Mouse (Mus musculus) olfactory bulb, adult 2 months (tissue): ENCODE results near the gene Spdya. TPM values are rescaled to one million over a fixed set of nuclear protein-coding genes. Genes with fewer than 3 reads are reported as not detected.
"Not testable (repeated sequence)": the region's sequence is repeated elsewhere in the genome, so short reads cannot be mapped to it uniquely, and the experiment has no call there.

ENCODE experiments used
- H3K27ac ChIP-seq: fragments of 200-500 bp; 2 replicates; pipeline ENCODE4 v1.5.1; 2012; ENCODE audit warnings: low read depth, low read length; ENCODE audit not compliant: insufficient read depth
- H3K4me1 ChIP-seq: fragments of 200-500 bp; 2 replicates; pipeline ENCODE4 v1.6.1; 2012; ENCODE audit warnings: low read length; ENCODE audit not compliant: control insufficient read depth, insufficient read depth
- H3K4me3 ChIP-seq: fragments of 200-500 bp; 2 replicates; pipeline ENCODE4 v1.5.1; 2012; ENCODE audit warnings: mild to moderate bottlenecking, low read depth, low read length, moderate library complexity; ENCODE audit not compliant: insufficient read depth
- CTCF ChIP-seq: fragments of 200-500 bp; IDR thresholded peaks from 2 replicates; pipeline ENCODE4 v1.5.1; 2012; ENCODE audit warnings: low read depth, mild to moderate bottlenecking, low read length, moderate library complexity; ENCODE audit not compliant: insufficient read depth
- POLR2A ChIP-seq: fragments of 200-500 bp; IDR thresholded peaks from 2 replicates; pipeline ENCODE4 v1.6.1; 2012; ENCODE audit warnings: mild to moderate bottlenecking, low read depth, low read length, moderate library complexity; ENCODE audit not compliant: insufficient read depth
- WGBS: fragments of 180-500 bp; shearing (Covaris S2); methylation state at CpG from one replicate; pipeline ENCODE4 v1.1.7; 2018; 5-methylcytosine and 5-hydroxymethylcytosine counted together
- polyA plus RNA-seq: library from polyadenylated mRNA; stranded (reverse); fragments of >200 nt; gene quantifications from 2 replicates; pipeline ENCODE4 v1.2.4, GENCODE M21; 2012; ENCODE audit warnings: low replicate concordance; ENCODE audit not compliant: missing spikeins, insufficient read depth, insufficient read length

The Spdya gene
- polyA plus RNA-seq = not detected in 2 replicates

DNA sequence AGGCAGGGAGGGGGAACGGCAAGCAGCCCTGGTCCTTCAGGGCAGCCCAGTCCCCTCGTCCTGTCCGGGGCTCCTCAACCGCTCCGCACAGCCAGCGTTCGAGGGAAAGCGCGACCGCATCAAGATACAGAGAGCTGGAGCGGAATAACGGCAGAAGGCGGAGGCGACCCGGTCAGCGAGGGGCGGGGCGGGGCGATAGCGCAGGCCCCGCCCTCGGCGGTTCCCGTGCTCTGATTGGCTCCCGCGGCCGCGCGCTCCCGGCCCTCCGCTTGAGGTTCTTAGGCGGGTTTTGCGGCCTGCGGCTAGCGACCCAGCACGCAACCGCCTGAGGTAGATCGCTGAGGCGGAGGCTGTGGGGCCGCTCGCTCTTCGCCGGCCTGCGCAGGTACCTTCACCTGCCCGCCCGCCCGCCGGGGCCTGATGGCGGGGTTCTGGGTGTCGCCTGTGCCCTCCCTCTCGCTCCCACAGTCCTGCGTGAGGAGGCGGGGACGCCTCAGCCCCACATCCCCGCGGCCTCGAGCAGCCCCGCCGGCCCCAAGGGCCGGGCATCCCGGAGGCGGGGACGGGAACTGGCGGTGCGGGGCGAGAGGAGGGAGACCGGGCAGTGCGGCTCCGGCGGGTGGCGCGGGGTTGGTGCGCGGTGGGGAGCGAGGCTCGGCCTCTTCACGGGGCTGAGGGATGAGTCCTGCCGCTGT, at the start of gene Spdya:
TSS of gene Spdya (plus strand) at position 305 of the 695 bp plus-strand sequence.
- H3K4me3 ChIP-seq = peak within 1 kb of the TSS; percentile 62
- peaks cover 5% of the 10 kb centered on the region; the same call in 1 of the 2 replicates for H3K4me1 ChIP-seq
- no peak within 1 kb of the TSS for H3K27ac ChIP-seq
- under 1% methylated on average over 78 of the region's 78 CpGs for WGBS
- TF ChIP-seq POLR2A = peak; percentile 56; the same call in 1 of the 2 replicates
- no peak for TF ChIP-seq CTCF

GRCm38 (mm10) chr17:71506832-71507231, 45.0 kb upstream of the Spdya start:
- no peak overlapping the region for H3K4me3 ChIP-seq
- 93% methylated on average over 8 of the region's 8 CpGs for WGBS
- TF ChIP-seq POLR2A = no peak
- no peak for TF ChIP-seq CTCF
- no peaks in the 10 kb centered on the region for H3K4me1 ChIP-seq
- H3K27ac ChIP-seq = no peak overlapping the region

- H3K4me3 ChIP-seq = no peak overlapping the region
- H3K4me1 ChIP-seq = no peaks in the 10 kb centered on the region
- H3K27ac ChIP-seq = no peak overlapping the region
- TF ChIP-seq POLR2A (no peak), CTCF (no peak)
- WGBS = 98% methylated on average over 11 of the region's 11 CpGs
Observed at GRCm38 (mm10) chr17:71510297-71510696, 41.6 kb upstream of the Spdya start.

- under 1% methylated on average over 13 of the region's 13 CpGs for WGBS
- H3K4me1 ChIP-seq = peaks cover 5% of the 10 kb centered on the region; the same call in 1 of the 2 replicates
- H3K4me3 ChIP-seq = peak overlapping the region; percentile 59
- TF ChIP-seq POLR2A (no peak), CTCF (no peak)
- no peak overlapping the region for H3K27ac ChIP-seq
Observed at GRCm38 (mm10) chr17:71526302-71526708, 25.6 kb upstream of the Spdya start.

- WGBS = under 1% methylated on average over 66 of the region's 66 CpGs
- TF ChIP-seq CTCF (no peak), POLR2A (peak; percentile 48; the same call in 1 of the 2 replicates)
Observed at GRCm38 (mm10) chr17:71526711-71527564, 24.9 kb upstream of the Spdya start, which contains the start of gene Ndc80. Gene Ndc80, minus strand, starts transcription at chr17:71526857.

DNA sequence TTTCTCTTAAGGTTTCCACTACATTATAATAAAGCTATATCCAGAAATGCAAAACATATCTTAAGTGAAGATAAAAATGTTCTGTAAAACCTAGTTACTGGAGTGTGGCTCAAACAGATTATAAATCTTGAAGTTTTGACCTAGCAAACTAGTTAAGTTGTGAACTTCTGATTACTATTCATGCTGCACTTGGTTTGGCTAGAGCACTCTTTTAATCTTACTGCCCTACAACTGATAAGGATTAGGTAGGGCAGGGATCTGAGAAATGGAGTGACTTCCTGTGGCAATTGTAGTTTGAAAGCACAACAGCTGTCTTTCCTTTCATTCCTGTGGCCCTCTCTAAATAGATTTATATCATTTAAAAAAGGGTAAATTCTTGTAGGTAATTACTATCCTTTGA, 23.8 kb upstream of the Spdya start:
- TF ChIP-seq POLR2A (no peak), CTCF (no peak)
- Histone ChIP-seq H3K27ac (no peak overlapping the region), H3K4me1 (peaks cover 5% of the 10 kb centered on the region; the same call in 1 of the 2 replicates), H3K4me3 (no peak overlapping the region)

More at GRCm38 (mm10) chr17:71526711-71527564, 24.9 kb upstream of the Spdya start, which contains the start of gene Ndc80:
- H3K4me3 ChIP-seq = peak within 1 kb of the TSS; percentile 59
- H3K27ac ChIP-seq = peak within 1 kb of the TSS; percentile 90
- peaks cover 5% of the 10 kb centered on the region; the same call in 1 of the 2 replicates for H3K4me1 ChIP-seq

GRCm38 (mm10) chr17:71535595-71535994, 16.3 kb upstream of the Spdya start:
- H3K4me1 ChIP-seq, H3K4me3 ChIP-seq: not testable (repeated sequence)
- WGBS = 74% methylated on average over 1 of the region's 1 CpGs

GRCm38 (mm10) chr17:71537164-71537563, 14.7 kb upstream of the Spdya start:
- Histone ChIP-seq H3K4me1 (no peaks in the 10 kb centered on the region), H3K4me3 (no peak overlapping the region), H3K27ac (no peak overlapping the region)
- TF ChIP-seq POLR2A = no peak
- no peak for TF ChIP-seq CTCF
- 87% methylated on average over 3 of the region's 3 CpGs for WGBS

More at GRCm38 (mm10) chr17:71535595-71535994, 16.3 kb upstream of the Spdya start:
- H3K27ac ChIP-seq = not testable (repeated sequence)

- Histone ChIP-seq H3K4me1 (peaks cover 5% of the 10 kb centered on the region; the same call in 1 of the 2 replicates), H3K4me3 (no peak overlapping the region), H3K27ac (no peak overlapping the region)
- 0% methylated on average over 1 of the region's 1 CpGs for WGBS
- TF ChIP-seq POLR2A (no peak), CTCF (no peak)
Observed at GRCm38 (mm10) chr17:71548586-71548985, 3.3 kb upstream of the Spdya start.
